Mouse (Mus musculus): Measurements from ENCODE around the gene Tbc1d9.

DNA sequence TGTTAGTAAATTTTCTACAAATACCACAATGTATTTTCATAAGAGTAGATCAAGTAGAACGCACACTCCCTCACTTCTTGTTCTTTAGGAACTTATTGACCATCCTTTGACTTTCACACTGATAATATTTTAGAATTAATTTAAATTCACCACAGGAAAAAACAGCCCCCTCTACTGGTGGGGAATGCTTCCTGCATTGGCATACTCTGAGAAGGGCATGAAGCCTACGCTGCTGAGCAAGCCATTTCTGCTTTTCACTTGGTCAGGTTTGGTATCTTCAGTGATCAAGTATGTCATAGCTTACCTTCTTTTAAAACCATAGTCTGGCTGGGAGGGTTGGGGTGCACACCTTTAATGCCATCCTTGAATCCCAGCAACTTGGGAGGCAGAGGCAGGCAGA lies 4.6 kb downstream of the Tbc1d9 start:
- TF ChIP-seq POLR2A (IDR thresholded peaks at IDR 0.05; ENCODE audit: borderline replicate concordance, control insufficient read depth, low read depth, low read length) (no peak), CTCF (IDR thresholded peaks at IDR 0.05; ENCODE audit: control insufficient read depth, insufficient read depth, low read length) (peak; percentile 36)

Data from bone marrow, adult 2 months (tissue).